Mouse (Mus musculus): Measurements from ENCODE around the gene 0610030E20Rik. TPM values are rescaled to one million over a fixed set of nuclear protein-coding genes. Genes with fewer than 3 reads are reported as not detected.

The 0610030E20Rik gene
- polyA plus RNA-seq, 1 experiment from 2014 or later, result 16.0 TPM

- Histone ChIP-seq H3K4me3 (ENCODE audit: low read length) (peak within 1 kb of the TSS; percentile 70), H3K27ac (ENCODE audit: low read length) (peak within 1 kb of the TSS; percentile 98), H3K4me1 (ENCODE audit: control insufficient read depth, insufficient read depth, low read length) (peaks cover 20% of the 10 kb centered on the region), H3K4me2 (ENCODE audit: low read depth, low read length) (peak within 1 kb of the TSS; percentile 78), H3K9me3 (replicated peaks; ENCODE audit: control insufficient read depth, low read length) (no peaks in the 10 kb centered on the region), H3K27me3 (ENCODE audit: control insufficient read depth, insufficient read depth, low read length) (no peaks in the 10 kb centered on the region), H3K9ac (ENCODE audit: low read length) (peak within 1 kb of the TSS; percentile 89), H3K36me3 (ENCODE audit: control insufficient read depth, insufficient read depth) (peaks cover 14% of the 10 kb centered on the region)
- under 1% methylated on average over 33 of the region's 33 CpGs for WGBS
- ATAC-seq (replicated peaks; ENCODE audit: extremely low read depth, insufficient read depth, low FRiP score), result peak; percentile 75
Measured at GRCm38 (mm10) chr6:72389941-72390771, 43.0 kb downstream of the 0610030E20Rik start, which contains the start of gene Vamp8. Gene Vamp8 (minus strand): TSS chr6:72390703.

- Histone ChIP-seq H3K4me1 (ENCODE audit: control insufficient read depth, insufficient read depth, low read length) (peaks cover 20% of the 10 kb centered on the region), H3K9ac (ENCODE audit: low read length) (peak overlapping the region; percentile 89), H3K27me3 (ENCODE audit: control insufficient read depth, insufficient read depth, low read length) (no peaks in the 10 kb centered on the region), H3K4me2 (ENCODE audit: low read depth, low read length) (peak overlapping the region; percentile 78), H3K27ac (ENCODE audit: low read length) (peak overlapping the region; percentile 98), H3K4me3 (ENCODE audit: low read length) (peak overlapping the region; percentile 70), H3K9me3 (replicated peaks; ENCODE audit: control insufficient read depth, low read length) (no peaks in the 10 kb centered on the region), H3K36me3 (ENCODE audit: control insufficient read depth, insufficient read depth) (peaks cover 8% of the 10 kb centered on the region; the same call in 1 of the 2 replicates)
- peak; percentile 74 for ATAC-seq (replicated peaks; ENCODE audit: extremely low read depth, insufficient read depth, low FRiP score)
- WGBS, result 19% methylated on average over 12 of the region's 12 CpGs
Measured at GRCm38 (mm10) chr6:72390795-72391521, 43.8 kb downstream of the 0610030E20Rik start.

GRCm38 (mm10) chr6:72392341-72392740 lies 45.2 kb downstream of the 0610030E20Rik start:
- Histone ChIP-seq H3K4me3 (ENCODE audit: low read length) (no peak overlapping the region), H3K9me3 (replicated peaks; ENCODE audit: control insufficient read depth, low read length) (no peaks in the 10 kb centered on the region), H3K36me3 (ENCODE audit: control insufficient read depth, insufficient read depth) (0 out of 2 replicates have a peak, but pooled peaks cover 2% of the 10 kb centered on the region), H3K4me2 (ENCODE audit: low read depth, low read length) (no peak overlapping the region), H3K9ac (ENCODE audit: low read length) (no peak overlapping the region), H3K27ac (ENCODE audit: low read length) (no peak overlapping the region), H3K27me3 (ENCODE audit: control insufficient read depth, insufficient read depth, low read length) (no peaks in the 10 kb centered on the region), H3K4me1 (ENCODE audit: control insufficient read depth, insufficient read depth, low read length) (peaks cover 20% of the 10 kb centered on the region)
- 90% methylated on average over 5 of the region's 5 CpGs for WGBS
- no peak for ATAC-seq (replicated peaks; ENCODE audit: extremely low read depth, insufficient read depth, low FRiP score)

GRCm38 (mm10) chr6:72396837-72397251 lies 49.7 kb downstream of the 0610030E20Rik start:
- Histone ChIP-seq H3K4me2 (ENCODE audit: low read depth, low read length) (no peak overlapping the region), H3K9me3 (replicated peaks; ENCODE audit: control insufficient read depth, low read length) (no peaks in the 10 kb centered on the region), H3K4me3 (ENCODE audit: low read length) (no peak overlapping the region), H3K36me3 (ENCODE audit: control insufficient read depth, insufficient read depth) (no peaks in the 10 kb centered on the region), H3K9ac (ENCODE audit: low read length) (no peak overlapping the region), H3K27me3 (ENCODE audit: control insufficient read depth, insufficient read depth, low read length) (no peaks in the 10 kb centered on the region), H3K27ac (ENCODE audit: low read length) (no peak overlapping the region), H3K4me1 (ENCODE audit: control insufficient read depth, insufficient read depth, low read length) (no peaks in the 10 kb centered on the region)
- 70% methylated on average over 10 of the region's 10 CpGs for WGBS
- no peak for ATAC-seq (replicated peaks; ENCODE audit: extremely low read depth, insufficient read depth, low FRiP score)

GRCm38 (mm10) chr6:72399967-72400366 lies 52.9 kb downstream of the 0610030E20Rik start:
- Histone ChIP-seq H3K4me1 (ENCODE audit: control insufficient read depth, insufficient read depth, low read length) (no peaks in the 10 kb centered on the region), H3K9me3 (replicated peaks; ENCODE audit: control insufficient read depth, low read length) (no peaks in the 10 kb centered on the region), H3K27me3 (ENCODE audit: control insufficient read depth, insufficient read depth, low read length) (no peaks in the 10 kb centered on the region), H3K36me3 (ENCODE audit: control insufficient read depth, insufficient read depth) (no peaks in the 10 kb centered on the region), H3K9ac (ENCODE audit: low read length) (no peak overlapping the region), H3K27ac (ENCODE audit: low read length) (no peak overlapping the region), H3K4me3 (ENCODE audit: low read length) (no peak overlapping the region), H3K4me2 (ENCODE audit: low read depth, low read length) (no peak overlapping the region)
- no peak for ATAC-seq (replicated peaks; ENCODE audit: extremely low read depth, insufficient read depth, low FRiP score)
- 47% methylated on average over 2 of the region's 2 CpGs for WGBS

GRCm38 (mm10) chr6:72401875-72402274 lies 54.8 kb downstream of the 0610030E20Rik start:
- H3K27me3 ChIP-seq (ENCODE audit: control insufficient read depth, insufficient read depth, low read length), result no peaks in the 10 kb centered on the region
- H3K9ac ChIP-seq (ENCODE audit: low read length), result no peak overlapping the region
- H3K9me3 ChIP-seq (replicated peaks; ENCODE audit: control insufficient read depth, low read length), result no peaks in the 10 kb centered on the region
- no peaks in the 10 kb centered on the region for H3K36me3 ChIP-seq (ENCODE audit: control insufficient read depth, insufficient read depth)
- H3K4me3 ChIP-seq (ENCODE audit: low read length), result no peak overlapping the region
- 25% methylated on average over 7 of the region's 7 CpGs for WGBS
- no peak overlapping the region for H3K4me2 ChIP-seq (ENCODE audit: low read depth, low read length)
- ATAC-seq (replicated peaks; ENCODE audit: extremely low read depth, insufficient read depth, low FRiP score), result no peak
- H3K27ac ChIP-seq (ENCODE audit: low read length), result no peak overlapping the region
- no peaks in the 10 kb centered on the region for H3K4me1 ChIP-seq (ENCODE audit: control insufficient read depth, insufficient read depth, low read length)

Other genes with a start within 250 kb of the 0610030E20Rik start
- 36.6 and 44.5 TPM in 2 replicates for gene St3gal5, start 249.7 kb upstream of the 0610030E20Rik start, polyA plus RNA-seq (2015; fragmentation: Nextera tagmentation; extraction: Ambion mirVana)
- 14.5 and 17.0 TPM in 2 replicates for gene Atoh8, start 111.7 kb upstream of the 0610030E20Rik start, polyA plus RNA-seq (2015; fragmentation: Nextera tagmentation; extraction: Ambion mirVana)
- 2.9 and 27.8 TPM in 2 replicates for gene Sftpb, start 42.7 kb upstream of the 0610030E20Rik start, polyA plus RNA-seq (2015; fragmentation: Nextera tagmentation; extraction: Ambion mirVana)
- gene Usp39, start 2.1 kb upstream of the 0610030E20Rik start, polyA plus RNA-seq (2015; fragmentation: Nextera tagmentation; extraction: Ambion mirVana), result 26.3 and 27.3 TPM in 2 replicates
- gene Tmem150a, start 8.1 kb downstream of the 0610030E20Rik start, polyA plus RNA-seq (2015; fragmentation: Nextera tagmentation; extraction: Ambion mirVana), result 12.9 and 13.8 TPM in 2 replicates
- 92.2 and 93.6 TPM in 2 replicates for gene Rnf181, start 19.6 kb downstream of the 0610030E20Rik start, polyA plus RNA-seq (2015; fragmentation: Nextera tagmentation; extraction: Ambion mirVana)
- gene Vamp5, start 33.2 kb downstream of the 0610030E20Rik start, polyA plus RNA-seq (2015; fragmentation: Nextera tagmentation; extraction: Ambion mirVana), result 40.1 and 46.0 TPM in 2 replicates
- gene Vamp8, start 43.4 kb downstream of the 0610030E20Rik start, polyA plus RNA-seq (2015; fragmentation: Nextera tagmentation; extraction: Ambion mirVana), result 134 and 139 TPM in 2 replicates
- gene Ggcx, start 67.0 kb downstream of the 0610030E20Rik start, polyA plus RNA-seq (2015; fragmentation: Nextera tagmentation; extraction: Ambion mirVana), result 28.9 and 29.5 TPM in 2 replicates
- 305 and 318 TPM in 2 replicates for gene Mat2a, start 92.2 kb downstream of the 0610030E20Rik start, polyA plus RNA-seq (2015; fragmentation: Nextera tagmentation; extraction: Ambion mirVana)
- 0.16 TPM in 1 of 2 replicates, not detected in the other for gene Sh2d6, start 174.4 kb downstream of the 0610030E20Rik start, polyA plus RNA-seq (2015; fragmentation: Nextera tagmentation; extraction: Ambion mirVana)
- gene Capg, start 197.1 kb downstream of the 0610030E20Rik start, polyA plus RNA-seq (2015; fragmentation: Nextera tagmentation; extraction: Ambion mirVana), result 32.3 and 32.8 TPM in 2 replicates